Mouse (Mus musculus): Measurements from ENCODE around the gene Pced1a. TPM values are rescaled to one million over a fixed set of nuclear protein-coding genes. Genes with fewer than 3 reads are reported as not detected.
A peak's percentile ranks its signal among the peaks of the same experiment; 100 is the strongest.

The Pced1a gene
- 10 to 100 TPM; 15.4 to 17.2 TPM for total RNA-seq (2021)
- 40.8 and 43.3 TPM in 2 replicates for polyA plus RNA-seq (2012; rRNA removed)
- long read RNA-seq, partial matches to known transcripts = 0 of 7 reads
- long read RNA-seq, other reads (novel, unspliced or antisense) = 6 of 7 reads

DNA sequence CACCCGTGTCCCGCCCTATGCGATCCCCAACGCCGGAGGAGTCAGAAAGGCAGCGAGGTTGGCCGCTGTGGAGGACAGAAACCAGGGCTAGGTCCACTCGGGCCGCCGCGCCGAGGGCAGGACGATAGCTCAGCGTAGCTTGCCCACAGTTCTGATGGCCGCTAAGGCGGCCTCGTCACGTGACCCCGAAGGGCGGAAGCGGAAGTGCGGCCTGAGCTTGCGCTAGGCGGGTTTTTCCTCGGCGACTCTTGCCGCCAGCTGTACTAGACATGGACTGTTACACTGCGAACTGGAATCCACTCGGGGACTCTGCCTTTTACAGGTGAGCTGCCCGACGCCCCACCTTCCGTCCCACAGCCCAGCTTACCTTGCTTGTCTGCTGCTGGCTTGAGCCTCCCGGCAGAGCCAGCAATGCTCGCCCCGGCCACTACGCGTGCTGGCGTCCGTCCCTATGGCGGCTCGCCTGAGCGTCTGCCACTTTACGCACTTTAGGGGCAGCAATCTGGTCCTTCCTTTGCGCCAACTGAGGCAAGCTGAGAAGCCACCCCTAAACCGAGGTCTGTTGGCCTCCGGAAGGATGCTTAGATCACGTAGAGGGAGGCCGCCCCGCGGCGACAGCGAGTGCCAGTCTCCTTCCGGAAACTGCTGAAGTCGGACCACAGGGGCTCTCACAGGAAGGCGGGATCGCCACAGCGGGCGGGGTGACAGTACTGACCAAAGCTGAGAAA, at the start of gene Pced1a, which contains the start of gene Vps16:
TSS of gene Pced1a (minus strand) at position 576 of the 728 bp plus-strand sequence.
TSS of gene Vps16 (plus strand) at position 214 of the 728 bp plus-strand sequence.
- peak; percentile 96 for DNase-seq

DNA sequence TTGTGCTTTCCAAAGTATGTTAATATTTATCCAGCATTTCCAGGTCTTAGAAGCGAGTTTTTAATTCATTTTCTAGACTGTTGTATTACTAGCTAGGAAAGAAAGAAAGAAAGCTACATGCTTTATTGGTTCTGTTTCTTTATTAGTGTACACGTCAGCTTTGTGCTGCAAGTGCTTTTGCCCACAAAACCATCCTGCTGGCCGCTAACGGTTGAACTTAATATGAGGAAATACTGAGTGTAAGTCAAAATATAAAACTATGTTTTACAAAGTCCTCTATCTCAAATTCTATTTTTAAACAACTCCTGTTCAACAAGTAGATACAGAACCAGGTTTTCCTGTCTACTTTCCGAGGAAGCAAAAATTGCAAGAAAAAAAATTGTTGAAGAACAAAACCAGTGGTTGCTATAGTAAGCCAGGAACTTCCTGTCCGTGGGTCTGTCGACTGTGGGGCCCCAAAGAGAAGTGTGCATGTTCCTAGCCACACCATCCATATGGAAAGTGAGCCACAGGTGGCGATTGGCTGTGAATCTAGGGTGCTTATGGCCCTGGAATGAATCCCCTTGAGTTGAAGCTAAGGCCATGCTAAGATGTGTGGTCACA, 48.5 kb upstream of the Pced1a start:
- no peak for DNase-seq

DNA sequence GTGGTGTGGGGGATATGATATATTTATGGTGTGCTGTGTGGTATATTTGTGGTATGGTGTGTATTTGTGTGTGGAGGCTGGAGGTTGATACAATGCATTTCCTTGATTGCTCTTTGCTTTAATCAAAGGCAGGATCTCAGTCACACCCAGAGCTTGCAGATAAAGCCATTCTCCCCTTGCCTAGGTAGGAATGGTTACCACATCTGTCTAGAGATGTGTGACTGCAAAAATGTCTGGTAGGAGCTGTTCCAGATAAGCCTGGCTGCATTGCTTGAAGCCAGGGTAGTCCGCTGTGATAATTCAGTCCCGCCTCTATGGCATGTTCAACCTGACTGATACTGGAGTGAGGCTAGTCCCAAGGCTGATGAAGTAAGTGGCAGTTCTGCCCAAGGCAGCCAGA, 45.4 kb upstream of the Pced1a start:
- no peak for DNase-seq

DNA sequence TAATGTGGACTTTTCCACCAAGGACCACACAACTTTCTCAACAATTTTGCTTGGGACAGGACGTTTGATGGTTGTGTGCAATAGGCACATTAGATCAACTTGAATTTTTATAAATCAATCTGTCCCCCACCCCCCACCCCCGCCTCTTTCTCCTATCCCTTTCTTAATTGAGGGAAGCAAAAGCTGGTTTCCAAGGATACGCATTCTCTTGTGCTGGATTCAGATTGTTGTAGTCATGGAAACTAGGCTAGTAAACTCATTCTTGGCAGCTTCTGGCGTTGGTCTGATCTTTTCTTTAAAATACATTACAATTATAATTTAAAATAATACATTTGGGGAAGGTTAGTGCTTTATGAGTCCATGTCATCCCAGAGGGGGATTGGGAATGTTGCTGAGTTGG, 44.9 kb upstream of the Pced1a start:
- DNase-seq = no peak

DNA sequence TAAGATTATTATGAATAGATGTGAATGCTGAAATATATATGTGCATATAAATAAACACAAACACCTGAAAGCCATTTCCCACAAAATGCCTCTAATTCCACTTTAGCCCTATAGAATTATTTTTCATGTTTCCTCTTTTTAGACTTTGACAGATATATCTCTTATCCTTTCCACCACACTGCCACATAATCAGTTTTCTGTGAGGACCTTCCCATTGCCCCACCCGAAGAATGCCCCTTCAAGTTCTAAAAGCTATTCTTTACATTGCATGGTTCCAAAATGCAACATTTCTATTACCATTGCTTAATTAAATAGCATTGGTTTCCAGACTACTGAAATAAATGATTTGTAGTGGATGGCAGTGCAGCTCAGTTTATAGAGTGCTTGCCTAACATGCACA, 41.9 kb upstream of the Pced1a start:
- DNase-seq = no peak

DNA sequence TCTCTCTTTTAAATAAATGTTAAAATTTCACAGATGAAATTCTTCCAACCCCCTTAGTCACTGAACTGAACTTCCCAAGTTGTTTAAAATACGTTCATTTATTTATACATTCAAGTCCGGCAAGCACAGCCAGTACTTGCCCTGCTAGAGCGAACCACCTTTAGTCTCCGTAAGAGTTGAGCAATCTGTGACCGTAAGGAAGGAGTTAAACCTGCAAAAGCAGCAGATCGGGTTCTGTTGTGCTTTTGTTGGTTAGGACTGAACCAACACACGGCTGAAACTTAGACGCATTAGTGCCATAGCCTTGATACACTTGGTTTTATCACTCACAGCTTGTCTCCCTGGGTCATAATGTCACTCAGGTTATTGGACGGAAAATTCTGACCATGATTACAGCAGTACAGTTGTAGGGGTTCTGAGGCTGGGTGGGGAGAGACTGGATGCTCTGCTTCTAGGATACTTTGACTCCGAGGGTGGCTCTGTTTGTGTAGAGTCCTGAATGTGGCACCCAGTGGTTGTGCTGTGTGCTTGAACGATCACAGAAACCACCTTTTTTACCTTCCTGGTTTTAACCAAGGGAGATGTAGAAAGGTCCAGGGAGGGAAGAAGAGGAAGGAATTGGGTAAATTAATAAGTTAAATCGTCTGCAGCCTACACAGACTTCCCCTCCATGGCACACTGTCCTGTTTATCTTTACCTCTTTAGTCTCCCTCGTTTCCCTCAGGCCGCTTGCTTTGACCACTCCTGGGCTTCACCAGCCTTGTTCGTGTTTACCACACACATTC, 37.0 kb upstream of the Pced1a start:
- DNase-seq = no peak

DNA sequence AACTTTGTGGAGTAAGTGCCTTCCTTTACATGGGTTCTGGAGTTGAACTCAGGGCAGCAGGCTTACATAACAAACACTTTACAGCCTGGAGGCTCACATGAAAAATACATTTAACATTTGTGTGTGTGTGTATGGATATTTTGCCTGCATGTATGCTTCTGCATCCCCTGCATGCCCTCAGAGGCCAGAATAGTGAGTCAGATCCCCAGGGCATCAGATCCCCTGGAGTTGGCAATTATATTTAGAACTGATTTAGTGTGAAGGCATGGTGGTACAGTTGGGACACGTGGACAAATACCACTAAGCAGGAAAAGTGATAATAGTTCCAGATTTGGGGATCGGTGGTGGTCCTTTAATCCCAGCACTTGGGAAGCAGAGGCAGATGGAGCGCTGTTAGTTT, 35.1 kb upstream of the Pced1a start:
- no peak for DNase-seq

DNA sequence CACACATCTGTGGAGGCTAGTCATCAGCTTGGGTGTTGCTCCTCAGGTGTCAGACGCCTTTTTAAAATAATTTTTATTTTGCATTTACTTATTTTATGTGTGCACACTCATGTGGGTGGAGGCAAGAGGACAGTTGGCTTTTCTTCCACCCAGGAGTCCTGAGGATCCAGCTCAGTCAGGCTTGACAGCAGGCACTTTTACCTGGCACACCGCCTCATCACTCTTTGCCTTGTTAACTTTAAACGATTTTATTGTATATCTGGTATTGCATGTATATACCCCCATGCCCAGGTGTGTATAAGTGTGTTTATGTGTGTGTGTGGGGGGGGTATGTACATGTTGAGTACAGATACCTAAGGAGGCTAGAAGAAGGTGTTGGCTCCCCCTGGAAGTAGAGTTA, 33.4 kb upstream of the Pced1a start:
- no peak for DNase-seq

DNA sequence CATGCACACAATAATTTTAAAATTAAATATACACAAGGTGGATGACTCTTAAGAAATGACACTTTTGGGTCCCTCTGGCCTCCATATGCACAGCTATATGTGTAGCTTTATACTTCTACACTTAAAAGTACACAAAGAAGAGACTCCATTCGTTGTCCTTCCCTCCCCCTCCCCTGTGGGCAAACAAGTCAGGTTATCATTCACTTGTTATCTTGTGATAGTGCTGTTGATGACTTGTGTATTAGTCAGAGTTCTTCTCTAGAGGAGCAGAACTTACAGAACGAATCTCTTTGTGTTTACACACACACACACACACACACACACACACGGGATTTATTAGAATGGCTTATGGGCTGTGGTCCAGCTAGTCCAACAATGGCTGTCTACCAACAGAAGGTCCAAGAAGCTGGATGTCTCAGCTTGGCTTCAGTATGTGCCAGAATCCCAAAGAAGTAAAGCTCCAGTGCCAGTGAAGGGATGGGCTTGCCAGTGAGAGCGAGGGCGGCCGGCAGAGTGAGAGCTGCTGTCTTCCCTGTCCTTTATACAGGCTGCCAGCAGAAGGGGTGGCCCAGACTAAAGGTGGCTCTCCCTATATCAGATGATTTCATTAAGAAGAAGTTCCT, 30.4 kb upstream of the Pced1a start:
- DNase-seq = no peak

DNA sequence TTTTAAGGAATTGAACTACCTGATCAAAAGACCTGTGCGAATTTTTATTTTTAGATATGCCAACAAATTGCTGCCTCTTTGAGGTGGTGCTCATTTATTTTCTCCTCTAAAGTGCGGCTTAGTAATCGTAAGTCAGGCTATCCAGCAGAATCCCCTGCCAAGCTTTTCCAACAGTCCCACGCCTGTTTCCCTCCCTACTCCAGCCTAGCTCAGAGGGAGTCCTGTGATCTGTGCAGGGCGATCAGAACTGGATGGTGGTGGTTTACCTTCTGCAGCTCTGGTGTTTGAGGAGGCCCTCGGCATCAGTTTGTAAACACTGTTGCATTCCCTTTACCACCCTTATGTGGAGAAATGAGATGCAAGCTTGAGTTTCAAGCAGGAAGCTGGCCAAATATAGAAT, 28.9 kb upstream of the Pced1a start:
- DNase-seq = no peak

DNA sequence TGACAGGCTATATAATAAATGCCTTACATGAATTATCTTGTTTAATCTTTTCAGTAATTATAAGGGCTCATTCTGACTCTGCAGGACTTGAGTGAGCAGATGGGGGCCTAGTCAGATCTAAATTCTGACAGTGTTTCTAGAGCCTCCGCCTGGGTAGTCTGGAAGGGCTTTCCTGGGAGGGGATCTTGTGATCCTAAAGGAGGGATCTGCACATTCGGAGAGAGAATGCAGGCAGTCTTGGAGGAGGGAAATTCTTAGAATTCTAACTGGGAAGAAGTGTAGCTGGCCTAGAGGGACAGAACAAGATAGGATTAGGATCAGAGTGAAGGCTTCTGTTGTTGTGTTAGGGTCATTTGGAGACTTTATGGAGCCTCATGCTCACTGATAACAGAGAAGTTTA, 27.8 kb upstream of the Pced1a start:
- DNase-seq = no peak

DNA sequence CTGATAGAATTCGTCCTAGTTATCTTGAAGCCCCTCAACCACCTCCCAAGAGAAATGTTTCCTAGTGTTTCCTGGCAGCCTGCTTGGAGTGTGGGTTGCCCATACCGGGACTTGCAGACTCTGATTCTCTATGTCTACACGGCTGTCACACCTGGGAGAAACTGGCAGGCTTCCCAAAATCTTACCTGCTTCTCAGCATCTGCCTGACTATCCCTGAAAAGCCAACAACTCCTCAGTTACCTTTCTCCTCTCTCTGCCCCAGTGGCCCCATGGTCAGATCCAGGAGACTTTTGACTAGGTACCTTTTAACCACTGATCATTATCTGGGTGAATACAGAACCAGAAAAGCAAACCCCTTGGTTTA, 27.2 kb upstream of the Pced1a start:
- DNase-seq = no peak

DNA sequence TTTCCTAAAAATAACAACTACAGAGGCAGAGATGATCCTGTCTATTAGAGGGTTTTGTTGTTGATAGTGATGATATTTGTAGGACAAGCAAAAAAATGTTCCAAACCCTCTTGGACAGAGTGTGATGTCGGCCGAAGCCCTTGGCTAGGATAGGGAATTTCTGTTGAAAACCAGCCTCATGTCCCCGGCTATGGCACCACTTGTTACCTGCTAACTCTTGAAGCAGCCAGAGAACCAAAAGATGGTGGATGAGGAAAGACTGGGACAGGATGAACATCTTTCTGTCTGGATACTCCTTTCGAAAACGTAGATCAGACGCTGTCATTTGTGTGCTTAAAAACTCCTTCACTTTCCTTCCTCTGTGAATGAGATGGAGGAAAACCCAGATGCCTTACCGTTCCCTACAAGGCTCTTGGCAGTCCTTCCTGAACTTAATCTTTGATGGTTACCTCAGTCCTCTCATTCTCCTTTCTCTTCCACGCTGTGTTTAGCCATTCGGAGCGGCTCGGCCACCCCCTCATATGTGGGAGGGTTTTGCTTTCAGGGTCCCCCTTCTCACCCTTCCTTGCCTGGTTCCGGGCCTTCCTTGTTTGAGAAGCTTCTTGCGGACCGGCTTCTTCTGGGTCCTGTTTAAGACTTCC, 26.7 kb upstream of the Pced1a start:
- no peak for DNase-seq

DNA sequence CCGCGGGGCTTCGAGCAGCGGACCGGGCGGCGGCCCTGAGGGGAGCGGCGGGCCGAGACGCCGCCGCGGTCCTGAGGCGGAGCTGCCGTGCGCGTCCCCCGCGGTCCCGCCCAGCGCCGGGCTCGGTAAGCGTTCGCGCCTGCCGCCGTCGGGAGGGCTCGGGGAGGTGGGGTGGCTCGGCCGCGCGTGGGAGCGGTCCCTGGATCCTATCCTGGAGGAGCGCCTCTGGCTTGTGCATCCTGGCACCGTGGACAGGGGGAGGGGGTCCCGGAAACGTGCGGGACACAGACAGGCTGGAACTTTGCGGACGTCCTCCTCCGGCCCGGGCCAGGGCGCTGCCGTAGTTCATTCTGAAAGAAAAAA, 25.9 kb upstream of the Pced1a start:
- DNase-seq = no peak

DNA sequence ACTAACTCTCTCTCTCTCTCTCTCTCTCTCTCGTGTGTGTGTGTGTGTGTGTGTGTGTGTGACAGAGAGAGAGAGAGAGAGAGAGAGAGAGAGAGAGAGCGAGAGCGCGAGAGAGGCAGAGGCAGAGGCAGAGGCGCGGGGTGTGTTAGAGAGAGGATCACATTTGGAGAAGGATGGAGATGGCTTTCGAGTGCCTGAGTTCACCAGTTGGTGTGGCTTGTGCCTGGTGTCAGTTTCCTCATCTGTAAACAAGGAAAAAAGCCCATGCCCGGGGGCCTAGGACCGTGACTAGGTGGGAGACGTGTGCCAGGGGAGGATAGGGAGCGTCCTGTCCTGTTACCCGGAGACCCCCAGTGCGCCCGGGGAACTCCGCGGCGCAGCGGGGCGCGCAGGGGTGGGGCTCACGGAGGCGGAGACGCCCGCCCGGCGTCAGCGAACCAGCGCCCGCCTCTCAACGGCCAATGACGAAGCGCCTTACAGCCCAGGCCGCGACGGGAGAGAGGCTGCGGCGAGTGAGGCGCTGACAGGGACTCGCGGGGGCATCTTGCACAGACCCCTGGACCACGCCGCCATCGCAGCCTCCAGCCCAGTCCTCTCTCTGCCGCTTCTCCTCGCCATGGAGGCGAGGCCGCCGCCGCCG, 25.4 kb upstream of the Pced1a start, which contains the start of gene Ptpra:
TSS of gene Ptpra (plus strand) at position 485 of the 640 bp plus-strand sequence.
- DNase-seq = peak; percentile 96

DNA sequence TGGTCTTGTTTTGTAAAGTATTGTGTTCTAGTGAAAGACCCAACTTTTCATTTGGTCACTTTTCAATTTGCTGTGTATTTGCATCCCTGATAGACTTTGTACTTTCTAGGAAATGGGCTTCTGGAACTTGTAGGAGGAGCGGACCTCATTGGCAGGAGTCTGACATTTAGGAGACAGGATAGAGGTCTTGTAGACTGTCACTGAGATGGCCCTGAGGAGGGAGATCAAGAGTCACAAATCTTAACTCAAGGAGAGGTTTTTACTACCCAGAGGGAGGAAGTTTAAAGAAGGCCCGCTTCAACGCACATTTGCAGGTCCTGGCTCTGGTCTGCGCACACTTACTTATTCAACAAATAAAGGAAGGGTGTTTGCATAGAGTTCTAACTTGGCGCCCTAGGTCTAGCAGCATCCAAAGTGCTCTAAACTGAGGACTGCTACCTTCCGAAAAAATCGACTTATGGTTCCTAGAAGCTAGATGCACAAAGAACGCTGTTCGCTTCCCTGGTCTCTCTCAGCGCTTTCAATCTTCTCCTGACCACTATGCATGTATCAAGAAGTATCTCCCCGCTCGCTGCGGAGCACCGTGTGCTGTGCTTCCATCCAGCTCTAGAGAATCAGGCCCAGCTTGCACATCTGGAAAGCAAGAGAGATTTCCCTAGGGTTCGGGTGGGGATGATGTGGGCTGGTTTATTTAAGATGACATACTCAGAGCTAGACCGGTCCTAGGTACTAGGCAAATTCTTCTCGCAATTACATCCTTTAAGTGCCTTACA, 24.7 kb upstream of the Pced1a start:
- no peak for DNase-seq

DNA sequence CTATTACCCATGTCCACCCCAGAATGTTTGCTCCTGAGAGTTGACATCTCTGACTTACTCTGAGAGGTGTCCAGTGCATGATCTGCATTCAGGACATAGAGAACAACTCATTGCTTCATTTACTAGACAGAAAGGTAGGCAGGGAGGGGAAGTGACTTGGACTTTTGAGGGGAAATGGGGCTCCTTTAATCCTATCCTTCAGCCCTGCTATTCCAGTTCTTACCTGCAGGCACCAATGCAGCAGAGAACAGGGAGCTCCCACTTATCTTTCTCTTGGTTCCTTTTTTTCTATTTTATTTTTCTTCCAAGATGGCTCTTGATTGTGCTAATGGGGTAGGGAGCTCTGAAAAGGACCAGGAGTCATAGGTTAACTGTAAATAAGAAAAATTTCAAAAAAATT, 23.9 kb upstream of the Pced1a start:
- no peak for DNase-seq

DNA sequence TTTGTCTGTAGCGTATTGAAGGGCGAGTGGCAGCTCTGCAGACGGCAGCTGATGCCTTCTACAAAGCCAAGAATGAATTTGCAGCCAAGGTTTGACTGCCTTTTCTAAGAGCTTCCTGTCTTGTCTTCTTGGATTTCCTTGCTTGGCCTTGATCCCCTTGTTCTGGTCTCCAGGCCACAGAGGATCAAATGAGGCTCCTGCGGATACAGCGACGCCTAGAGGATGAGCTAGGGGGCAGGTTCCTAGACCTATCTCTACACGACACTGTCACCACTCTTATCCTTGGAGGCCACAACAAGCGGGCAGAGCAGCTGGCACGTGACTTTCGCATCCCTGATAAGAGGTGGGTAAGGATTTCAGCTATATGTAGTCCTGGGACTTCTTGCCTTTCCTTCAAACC, 17.7 kb upstream of the Pced1a start:
- DNase-seq = no peak

DNA sequence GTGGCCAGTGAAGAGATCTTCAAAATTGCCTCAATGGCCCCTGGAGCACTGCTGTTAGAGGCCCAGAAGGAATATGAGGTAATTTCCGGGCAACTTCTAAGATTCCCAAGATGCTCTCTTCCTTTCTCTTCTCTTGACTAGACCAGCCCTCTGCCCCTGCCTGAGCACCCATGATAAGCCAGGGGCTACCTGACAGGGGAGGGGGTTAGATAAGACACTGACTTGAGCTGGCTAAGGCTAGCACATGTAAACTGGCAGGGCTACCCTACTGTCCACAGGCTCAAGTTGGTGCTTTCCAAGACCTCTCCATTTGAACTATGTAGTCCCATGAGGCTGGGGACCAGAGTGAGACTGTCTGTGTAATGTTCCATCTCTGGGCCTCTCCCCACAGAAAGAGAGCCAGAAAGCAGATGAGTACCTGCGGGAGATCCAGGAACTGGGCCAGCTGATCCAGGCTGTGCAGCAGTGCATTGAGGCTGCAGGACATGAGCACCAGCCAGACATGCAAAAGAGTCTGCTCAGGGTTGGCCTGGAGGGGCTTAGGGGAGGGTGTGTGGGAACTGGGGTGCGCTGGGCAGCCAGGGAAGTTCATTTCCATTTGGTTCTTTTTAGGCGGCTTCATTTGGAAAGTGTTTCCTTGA, 15.5 kb upstream of the Pced1a start:
- no peak for DNase-seq

DNA sequence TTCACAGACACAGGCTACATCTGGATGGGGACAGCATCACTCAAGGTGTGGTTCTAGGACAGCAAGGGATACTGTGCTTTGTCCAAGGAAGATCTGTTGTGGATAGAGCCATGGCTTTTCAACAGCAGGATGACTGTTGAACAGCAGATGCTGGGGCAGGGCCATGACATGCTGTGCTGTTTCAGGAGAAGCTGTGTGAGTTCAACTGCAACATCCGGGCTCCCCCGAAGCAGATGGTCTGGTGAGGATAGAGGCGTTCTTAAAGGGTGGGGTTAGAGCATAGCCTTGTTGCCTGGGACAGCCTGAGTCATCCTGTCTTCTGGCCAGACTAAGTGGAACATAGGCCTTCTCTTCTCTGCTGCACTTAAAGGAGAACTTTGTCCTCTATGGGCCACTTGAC, 14.4 kb upstream of the Pced1a start:
- no peak for DNase-seq

Data from adrenal gland, adult 2 months (tissue).